Mouse (Mus musculus): ENCODE data around the gene Tmem184b. TPM values are rescaled to one million over a fixed set of nuclear protein-coding genes. Genes with fewer than 3 reads are reported as not detected.

The Tmem184b gene
- polyA plus RNA-seq, 1 experiment from 2014 or later, result 63.1 TPM

DNA sequence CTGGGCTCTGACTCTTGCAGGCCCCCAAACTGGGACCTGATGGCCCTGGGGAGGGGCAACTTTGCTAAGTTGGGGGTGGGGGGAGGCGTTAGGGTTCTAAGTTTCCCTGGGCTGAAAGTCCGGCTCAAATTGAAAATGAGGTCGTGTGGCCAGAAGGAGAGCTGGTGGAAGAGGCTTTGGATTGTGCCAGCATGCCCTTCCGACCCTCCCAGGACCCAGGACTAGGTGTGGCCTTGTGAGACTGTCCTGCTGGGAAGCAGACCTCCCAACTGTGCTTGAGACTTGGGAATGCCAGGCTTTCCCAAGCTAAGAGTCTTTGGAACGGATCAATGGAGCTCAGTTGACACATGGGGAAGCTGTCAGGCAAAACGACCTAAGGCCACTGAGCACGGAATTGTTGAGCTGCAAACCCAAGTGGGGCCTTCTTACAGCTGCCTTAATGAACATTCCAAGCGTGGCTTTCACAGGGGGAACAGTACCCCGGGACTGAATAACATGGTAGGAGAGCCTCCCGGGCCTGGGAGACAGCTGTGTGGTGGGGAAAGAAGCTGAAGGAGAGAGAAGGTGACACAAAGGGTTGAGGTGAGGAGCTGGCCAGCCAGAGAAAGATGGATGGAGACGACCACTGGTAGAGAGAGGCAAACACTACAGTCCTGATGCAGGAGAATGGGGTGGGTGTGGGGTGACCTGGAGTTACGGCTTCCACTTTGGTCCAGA is 45.2 kb downstream of the Tmem184b start:
- H3K36me3 ChIP-seq (ENCODE audit: control insufficient read depth, insufficient read depth, low read length), result peaks cover 17% of the 10 kb centered on the region
- H3K27me3 ChIP-seq (ENCODE audit: control insufficient read depth, insufficient read depth, low read length), result no peaks in the 10 kb centered on the region
- no peaks in the 10 kb centered on the region for H3K9me3 ChIP-seq (ENCODE audit: control insufficient read depth, low read length)
- peak; percentile 37 for ATAC-seq (ENCODE audit: low FRiP score, low TSS enrichment)
- peaks cover 36% of the 10 kb centered on the region for H3K4me1 ChIP-seq (ENCODE audit: control insufficient read depth, insufficient read depth, low read length)
- H3K27ac ChIP-seq (ENCODE audit: low read depth, low read length), result peak overlapping the region; percentile 83
- H3K4me2 ChIP-seq (replicated peaks; ENCODE audit: low read depth, low read length), result peak overlapping the region; percentile 100
- WGBS, result 35% methylated on average over 12 of the region's 12 CpGs
- H3K9ac ChIP-seq (ENCODE audit: low read depth, low read length), result peak overlapping the region; percentile 69; the same call in 1 of the 2 replicates
- H3K4me3 ChIP-seq (ENCODE audit: low read length), result peak overlapping the region; percentile 53

- ATAC-seq (ENCODE audit: low FRiP score, low TSS enrichment), result peak; percentile 82
- Histone ChIP-seq H3K9me3 (ENCODE audit: control insufficient read depth, low read length) (no peaks in the 10 kb centered on the region), H3K4me1 (ENCODE audit: control insufficient read depth, insufficient read depth, low read length) (peaks cover 36% of the 10 kb centered on the region), H3K27ac (ENCODE audit: low read depth, low read length) (peak overlapping the region; percentile 83), H3K36me3 (ENCODE audit: control insufficient read depth, insufficient read depth, low read length) (peaks cover 9% of the 10 kb centered on the region; the same call in 1 of the 2 replicates), H3K9ac (ENCODE audit: low read depth, low read length) (peak overlapping the region; percentile 69), H3K4me2 (replicated peaks; ENCODE audit: low read depth, low read length) (peak overlapping the region; percentile 100), H3K27me3 (ENCODE audit: control insufficient read depth, insufficient read depth, low read length) (no peaks in the 10 kb centered on the region), H3K4me3 (ENCODE audit: low read length) (peak overlapping the region; percentile 53)
- WGBS, result under 1% methylated on average over 57 of the region's 77 CpGs
Measured at GRCm38 (mm10) chr15:79357036-79357911, 46.1 kb downstream of the Tmem184b start.

GRCm38 (mm10) chr15:79356481-79356880 is 46.9 kb downstream of the Tmem184b start:
- Histone ChIP-seq H3K4me3 (ENCODE audit: low read length) (peak overlapping the region; percentile 53), H3K4me1 (ENCODE audit: control insufficient read depth, insufficient read depth, low read length) (peaks cover 36% of the 10 kb centered on the region), H3K27me3 (ENCODE audit: control insufficient read depth, insufficient read depth, low read length) (no peaks in the 10 kb centered on the region), H3K27ac (ENCODE audit: low read depth, low read length) (no peak overlapping the region), H3K36me3 (ENCODE audit: control insufficient read depth, insufficient read depth, low read length) (peaks cover under 1% of the 10 kb centered on the region; the same call in 1 of the 2 replicates), H3K9ac (ENCODE audit: low read depth, low read length) (peak overlapping the region; percentile 69; the same call in 1 of the 2 replicates), H3K9me3 (ENCODE audit: control insufficient read depth, low read length) (no peaks in the 10 kb centered on the region), H3K4me2 (replicated peaks; ENCODE audit: low read depth, low read length) (peak overlapping the region; percentile 100)
- ATAC-seq (ENCODE audit: low FRiP score, low TSS enrichment), result no peak
- WGBS, result 73% methylated on average over 8 of the region's 8 CpGs

DNA sequence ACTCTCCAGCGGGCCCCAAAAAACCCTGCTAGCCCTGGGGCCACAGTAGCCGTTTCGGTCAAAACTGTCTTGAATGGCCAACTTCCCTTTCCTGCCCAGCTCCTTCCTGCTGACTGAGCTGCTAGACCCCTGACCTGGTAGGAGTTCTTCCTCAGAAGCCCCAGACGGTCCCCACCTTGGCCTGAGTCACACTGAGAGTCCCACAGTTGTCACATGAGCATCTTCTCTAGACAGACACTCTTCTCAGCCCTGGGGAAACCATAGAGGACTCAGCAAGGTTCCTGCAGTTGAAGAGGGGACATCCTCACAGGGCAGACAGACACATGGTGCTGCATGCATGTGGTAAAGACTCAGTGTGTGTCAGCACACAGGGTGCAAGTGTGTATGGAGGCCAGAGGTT is 48.8 kb downstream of the Tmem184b start:
- Histone ChIP-seq H3K4me2 (replicated peaks; ENCODE audit: low read depth, low read length) (no peak overlapping the region), H3K36me3 (ENCODE audit: control insufficient read depth, insufficient read depth, low read length) (no peaks in the 10 kb centered on the region), H3K4me3 (ENCODE audit: low read length) (no peak overlapping the region), H3K27me3 (ENCODE audit: control insufficient read depth, insufficient read depth, low read length) (no peaks in the 10 kb centered on the region), H3K27ac (ENCODE audit: low read depth, low read length) (no peak overlapping the region), H3K4me1 (ENCODE audit: control insufficient read depth, insufficient read depth, low read length) (peaks cover 23% of the 10 kb centered on the region), H3K9ac (ENCODE audit: low read depth, low read length) (no peak overlapping the region), H3K9me3 (ENCODE audit: control insufficient read depth, low read length) (no peaks in the 10 kb centered on the region)
- 74% methylated on average over 4 of the region's 4 CpGs for WGBS
- ATAC-seq (ENCODE audit: low FRiP score, low TSS enrichment), result no peak

DNA sequence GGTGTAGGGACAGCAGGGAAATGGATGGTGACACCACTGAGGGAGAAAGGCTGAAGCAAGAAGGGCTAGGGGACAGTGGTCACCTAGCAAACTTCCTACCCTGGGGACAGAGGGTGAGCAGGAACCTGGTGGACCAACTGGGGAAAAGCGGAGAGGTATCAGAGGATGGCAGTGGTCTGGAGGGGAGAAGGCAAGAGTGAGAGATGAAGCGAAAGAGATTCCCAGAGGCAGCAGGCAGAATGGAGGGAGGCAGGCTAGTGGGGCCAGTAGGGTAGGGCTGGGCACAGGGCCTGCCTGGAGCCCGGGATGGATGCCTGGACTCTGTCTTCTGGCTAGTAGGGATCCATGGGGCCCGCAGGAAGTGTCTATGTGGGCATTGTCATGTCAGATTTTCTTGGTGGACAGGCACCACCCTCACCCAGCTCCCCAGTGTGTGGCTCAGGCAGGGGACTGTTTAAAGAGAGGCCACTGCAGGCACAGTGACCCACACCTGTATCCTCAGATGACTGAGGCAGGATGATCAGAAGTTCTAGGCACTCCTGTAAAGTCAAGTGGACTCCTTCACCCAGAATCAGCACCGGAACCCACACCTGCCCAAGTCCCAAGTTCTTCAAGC is 49.6 kb downstream of the Tmem184b start:
- H3K4me1 ChIP-seq (ENCODE audit: control insufficient read depth, insufficient read depth, low read length), result peaks cover 22% of the 10 kb centered on the region
- WGBS, result 86% methylated on average over 5 of the region's 5 CpGs
- ATAC-seq (ENCODE audit: low FRiP score, low TSS enrichment), result no peak

DNA sequence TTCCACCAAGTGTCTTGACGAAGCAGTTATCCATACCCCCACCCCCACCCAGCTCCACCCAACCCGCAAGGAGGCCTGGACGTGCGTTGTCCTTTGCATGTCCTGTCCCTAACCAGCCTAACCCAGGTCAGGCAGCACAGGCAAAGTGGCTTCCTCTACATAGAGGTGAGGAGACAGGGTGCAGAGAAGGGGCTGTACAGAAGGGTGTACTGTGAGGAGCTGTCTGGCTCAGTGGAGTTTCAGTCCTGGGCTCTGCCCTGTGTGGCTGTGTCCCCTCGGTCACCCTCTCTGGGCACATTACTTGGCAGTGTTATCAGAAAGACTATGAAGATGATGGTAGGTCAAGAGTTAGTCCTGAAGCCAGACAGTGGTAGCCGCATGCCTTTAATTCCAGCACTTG is 50.9 kb downstream of the Tmem184b start:
- peaks cover 14% of the 10 kb centered on the region for H3K4me1 ChIP-seq (ENCODE audit: control insufficient read depth, insufficient read depth, low read length)
- no peak overlapping the region for H3K27ac ChIP-seq (ENCODE audit: low read depth, low read length)
- no peaks in the 10 kb centered on the region for H3K36me3 ChIP-seq (ENCODE audit: control insufficient read depth, insufficient read depth, low read length)
- no peak overlapping the region for H3K4me2 ChIP-seq (replicated peaks; ENCODE audit: low read depth, low read length)
- no peaks in the 10 kb centered on the region for H3K9me3 ChIP-seq (ENCODE audit: control insufficient read depth, low read length)
- H3K4me3 ChIP-seq (ENCODE audit: low read length), result no peak overlapping the region
- 89% methylated on average over 6 of the region's 6 CpGs for WGBS
- no peak for ATAC-seq (ENCODE audit: low FRiP score, low TSS enrichment)
- H3K27me3 ChIP-seq (ENCODE audit: control insufficient read depth, insufficient read depth, low read length), result no peaks in the 10 kb centered on the region
- no peak overlapping the region for H3K9ac ChIP-seq (ENCODE audit: low read depth, low read length)

More for the DNA sequence above, 49.6 kb downstream of the Tmem184b start:
- Histone ChIP-seq H3K36me3 (ENCODE audit: control insufficient read depth, insufficient read depth, low read length) (no peaks in the 10 kb centered on the region), H3K9me3 (ENCODE audit: control insufficient read depth, low read length) (no peaks in the 10 kb centered on the region), H3K4me3 (ENCODE audit: low read length) (no peak overlapping the region), H3K27me3 (ENCODE audit: control insufficient read depth, insufficient read depth, low read length) (no peaks in the 10 kb centered on the region), H3K27ac (ENCODE audit: low read depth, low read length) (no peak overlapping the region), H3K9ac (ENCODE audit: low read depth, low read length) (no peak overlapping the region), H3K4me2 (replicated peaks; ENCODE audit: low read depth, low read length) (no peak overlapping the region)

DNA sequence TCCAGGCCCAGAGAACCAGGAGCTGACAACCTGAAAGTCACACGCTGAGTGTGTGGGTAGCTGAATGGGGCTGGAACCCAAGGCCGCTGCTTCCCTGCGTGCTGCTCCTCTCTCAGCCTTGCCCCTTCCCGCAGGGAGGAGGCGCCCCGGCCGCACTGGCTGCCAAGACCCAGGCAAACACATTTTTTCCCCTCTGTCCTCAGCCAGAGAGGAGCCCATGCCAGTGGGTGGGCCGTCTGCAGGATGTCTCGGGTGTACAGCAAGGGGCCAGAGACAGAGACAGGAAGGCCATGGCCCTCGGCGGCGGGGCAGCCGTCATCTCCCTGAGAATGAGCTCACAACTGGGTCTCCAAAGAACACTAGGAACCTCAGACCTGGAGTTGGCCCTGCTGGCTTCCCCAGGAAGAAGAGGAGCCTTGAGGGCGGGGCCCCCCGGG is 52.0 kb downstream of the Tmem184b start:
- H3K27me3 ChIP-seq (ENCODE audit: control insufficient read depth, insufficient read depth, low read length), result no peaks in the 10 kb centered on the region
- H3K9ac ChIP-seq (ENCODE audit: low read depth, low read length), result peak overlapping the region; percentile 18; the same call in 1 of the 2 replicates
- no peak for ATAC-seq (ENCODE audit: low FRiP score, low TSS enrichment)
- WGBS, result 28% methylated on average over 15 of the region's 15 CpGs
- no peaks in the 10 kb centered on the region for H3K9me3 ChIP-seq (ENCODE audit: control insufficient read depth, low read length)
- H3K4me3 ChIP-seq (ENCODE audit: low read length), result no peak overlapping the region
- H3K4me2 ChIP-seq (replicated peaks; ENCODE audit: low read depth, low read length), result no peak overlapping the region
- H3K27ac ChIP-seq (ENCODE audit: low read depth, low read length), result peak overlapping the region; percentile 9; the same call in 1 of the 2 replicates
- H3K4me1 ChIP-seq (ENCODE audit: control insufficient read depth, insufficient read depth, low read length), result peaks cover 14% of the 10 kb centered on the region
- no peaks in the 10 kb centered on the region for H3K36me3 ChIP-seq (ENCODE audit: control insufficient read depth, insufficient read depth, low read length)

DNA sequence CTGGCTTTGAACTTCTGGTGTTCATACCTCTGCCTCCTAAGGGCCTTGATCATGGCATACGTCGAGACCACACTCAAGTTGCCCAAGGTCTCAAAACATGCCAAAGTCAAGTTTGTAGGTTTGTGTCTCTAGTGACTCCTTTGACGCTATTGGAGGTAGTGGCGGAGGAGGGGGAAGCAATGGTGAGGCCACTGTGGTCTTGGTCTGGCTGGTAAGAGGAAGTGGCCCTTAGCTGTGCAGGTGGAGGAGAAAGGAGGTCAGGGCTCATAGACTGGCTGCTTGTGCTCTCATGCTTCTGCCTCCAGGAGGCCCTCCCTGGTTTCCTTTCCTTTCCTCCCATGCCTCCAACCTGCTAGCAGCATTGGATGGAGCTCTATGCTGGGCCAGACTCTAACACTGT is 52.5 kb downstream of the Tmem184b start:
- H3K27me3 ChIP-seq (ENCODE audit: control insufficient read depth, insufficient read depth, low read length), result no peaks in the 10 kb centered on the region
- no peaks in the 10 kb centered on the region for H3K9me3 ChIP-seq (ENCODE audit: control insufficient read depth, low read length)
- H3K36me3 ChIP-seq (ENCODE audit: control insufficient read depth, insufficient read depth, low read length), result no peaks in the 10 kb centered on the region
- no peak overlapping the region for H3K4me2 ChIP-seq (replicated peaks; ENCODE audit: low read depth, low read length)
- no peak overlapping the region; the same call in 1 of the 2 replicates for H3K27ac ChIP-seq (ENCODE audit: low read depth, low read length)
- 94% methylated on average over 4 of the region's 4 CpGs for WGBS
- no peak overlapping the region for H3K9ac ChIP-seq (ENCODE audit: low read depth, low read length)
- no peak overlapping the region for H3K4me3 ChIP-seq (ENCODE audit: low read length)
- no peak for ATAC-seq (ENCODE audit: low FRiP score, low TSS enrichment)
- H3K4me1 ChIP-seq (ENCODE audit: control insufficient read depth, insufficient read depth, low read length), result peaks cover 14% of the 10 kb centered on the region

All from kidney, embryonic 14.5 days (tissue).